Mouse (Mus musculus) liver, adult 2 months (tissue): Measurements from ENCODE around the gene Acsl1. TPM values are rescaled to one million over a fixed set of nuclear protein-coding genes. Genes with fewer than 3 reads are reported as not detected.
A peak's percentile ranks its signal among the peaks of the same experiment; 100 is the strongest.

ENCODE experiments used
- DNase-seq: peaks from one replicate; pipeline ENCODE4 v3.0.0-alpha.2; 2011; ENCODE audit warnings: low read depth, low spot score; ENCODE audit errors: extremely low read depth
- H3K27ac ChIP-seq: fragments of 200-500 bp; replicated peaks from 2 replicates; pipeline ENCODE4 v1.5.1; 2012; ENCODE audit warnings: low read depth, mild to moderate bottlenecking, control low read depth, inconsistent platforms, low read length; ENCODE audit not compliant: insufficient read depth
- H3K27me3 ChIP-seq: fragments of 200-500 bp; 2 replicates; pipeline ENCODE4 v1.6.1; 2012; ENCODE audit warnings: mild to moderate bottlenecking, moderate library complexity, low read length, inconsistent platforms; ENCODE audit not compliant: control insufficient read depth, insufficient read depth
- H3K36me3 ChIP-seq: fragments of 200-500 bp; 2 replicates; pipeline ENCODE4 v1.6.1; 2012; ENCODE audit warnings: low read length, inconsistent platforms; ENCODE audit not compliant: control insufficient read depth, insufficient read depth
- H3K4me1 ChIP-seq: fragments of 200-500 bp; 2 replicates; pipeline ENCODE4 v1.6.1; 2011; ENCODE audit warnings: low read length; ENCODE audit not compliant: control insufficient read depth, insufficient read depth
- H3K4me3 ChIP-seq: fragments of 200-500 bp; 2 replicates; pipeline ENCODE4 v1.5.1; 2011; ENCODE audit warnings: low read depth, mild to moderate bottlenecking, control low read depth, low read length, moderate library complexity; ENCODE audit not compliant: insufficient read depth
- H3K79me2 ChIP-seq: fragments of 200-500 bp; 2 replicates; pipeline ENCODE4 v1.6.1; 2012; ENCODE audit warnings: inconsistent platforms, mild to moderate bottlenecking, low read length, moderate library complexity; ENCODE audit not compliant: control insufficient read depth, insufficient read depth
- H3K9ac ChIP-seq: fragments of 200-500 bp; 2 replicates; pipeline ENCODE4 v1.6.1; 2012; ENCODE audit warnings: low read depth, mild to moderate bottlenecking, control low read depth, inconsistent platforms, low read length
- CTCF ChIP-seq: fragments of 200-500 bp; IDR thresholded peaks from 2 replicates; pipeline ENCODE4 v1.5.1; 2011; ENCODE audit warnings: low read depth, low read length, control low read depth
- POLR2A ChIP-seq: fragments of 200-500 bp; IDR thresholded peaks from 2 replicates; pipeline ENCODE4 v1.6.1; 2011; ENCODE audit warnings: low read length, control low read depth; ENCODE audit not compliant: insufficient read depth; ENCODE audit errors: extremely low read depth
- WGBS: fragments of 180-500 bp; shearing (Covaris S2); methylation state at CpG from one replicate; pipeline ENCODE4 v1.1.7; 2018; 5-methylcytosine and 5-hydroxymethylcytosine counted together
- polyA plus RNA-seq: library from polyadenylated mRNA; depleted of rRNA; stranded (reverse); fragments of >200 nt; gene quantifications from 2 replicates; pipeline ENCODE4 v1.2.3, GENCODE M21; 2012
- total RNA-seq: library from RNA; depleted of rRNA; stranded (reverse); fragments of >200 nt; gene quantifications from 2 replicates; pipeline ENCODE4 v1.2.3, GENCODE M21; 2014

The Acsl1 gene
- total and polyA plus RNA-seq, 2 experiments = 322 to 447 TPM

GRCm38 (mm10) chr8:46470091-46470791 lies 596 bp upstream of the Acsl1 start:
- TF ChIP-seq POLR2A (no peak), CTCF (no peak)
- H3K4me3 ChIP-seq = peak overlapping the region; percentile 5; the same call in 1 of the 2 replicates
- H3K36me3 ChIP-seq = peaks cover 28% of the 10 kb centered on the region
- H3K9ac ChIP-seq = peak overlapping the region; percentile 21; the same call in 1 of the 2 replicates
- no peaks in the 10 kb centered on the region for H3K27me3 ChIP-seq
- peaks cover 5% of the 10 kb centered on the region; the same call in 1 of the 2 replicates for H3K4me1 ChIP-seq
- peaks cover 21% of the 10 kb centered on the region for H3K79me2 ChIP-seq
- WGBS = 9% methylated on average over 15 of the region's 15 CpGs
- peak; percentile 99 for DNase-seq
- H3K27ac ChIP-seq = peak overlapping the region; percentile 78

- Histone ChIP-seq H3K27ac (peak overlapping the region; percentile 83), H3K4me3 (peak overlapping the region; percentile 87), H3K27me3 (no peaks in the 10 kb centered on the region), H3K4me1 (peaks cover 5% of the 10 kb centered on the region; the same call in 1 of the 2 replicates), H3K79me2 (peaks cover 29% of the 10 kb centered on the region), H3K36me3 (peaks cover 39% of the 10 kb centered on the region), H3K9ac (peak overlapping the region; percentile 95)
- 6% methylated on average over 9 of the region's 9 CpGs for WGBS
- DNase-seq = peak; percentile 54
- no peak for TF ChIP-seq CTCF
- TF ChIP-seq POLR2A = no peak
Observed at GRCm38 (mm10) chr8:46471926-46472485, 1.2 kb downstream of the Acsl1 start.

GRCm38 (mm10) chr8:46474120-46474519 lies 3.3 kb downstream of the Acsl1 start:
- WGBS = 34% methylated on average over 3 of the region's 3 CpGs
- Histone ChIP-seq H3K4me3 (peak overlapping the region; percentile 20), H3K36me3 (peaks cover 42% of the 10 kb centered on the region), H3K9ac (peak overlapping the region; percentile 74), H3K79me2 (peaks cover 34% of the 10 kb centered on the region), H3K27me3 (no peaks in the 10 kb centered on the region), H3K27ac (peak overlapping the region; percentile 46; the same call in 1 of the 2 replicates), H3K4me1 (peaks cover 4% of the 10 kb centered on the region)
- no peak for TF ChIP-seq POLR2A
- no peak for TF ChIP-seq CTCF
- DNase-seq = peak; percentile 20

GRCm38 (mm10) chr8:46474634-46475033 lies 3.8 kb downstream of the Acsl1 start:
- Histone ChIP-seq H3K27ac (peak overlapping the region; percentile 70), H3K4me1 (peaks cover 4% of the 10 kb centered on the region), H3K4me3 (peak overlapping the region; percentile 37), H3K27me3 (no peaks in the 10 kb centered on the region), H3K79me2 (peaks cover 37% of the 10 kb centered on the region), H3K36me3 (peaks cover 43% of the 10 kb centered on the region), H3K9ac (peak overlapping the region; percentile 66)
- 24% methylated on average over 6 of the region's 6 CpGs for WGBS
- TF ChIP-seq POLR2A (no peak), CTCF (no peak)
- peak; percentile 48 for DNase-seq

GRCm38 (mm10) chr8:46475404-46475803 lies 4.6 kb downstream of the Acsl1 start:
- H3K36me3 ChIP-seq = peaks cover 47% of the 10 kb centered on the region
- H3K4me3 ChIP-seq = peak overlapping the region; percentile 37
- peak overlapping the region; percentile 70 for H3K27ac ChIP-seq
- peaks cover 9% of the 10 kb centered on the region for H3K4me1 ChIP-seq
- peaks cover 44% of the 10 kb centered on the region for H3K79me2 ChIP-seq
- 27% methylated on average over 11 of the region's 11 CpGs for WGBS
- DNase-seq = peak; percentile 64
- TF ChIP-seq POLR2A (no peak), CTCF (no peak)
- peak overlapping the region; percentile 66 for H3K9ac ChIP-seq
- H3K27me3 ChIP-seq = no peaks in the 10 kb centered on the region

- 25% methylated on average over 3 of the region's 3 CpGs for WGBS
- peak overlapping the region; percentile 66 for H3K9ac ChIP-seq
- peak overlapping the region; percentile 37 for H3K4me3 ChIP-seq
- H3K79me2 ChIP-seq = peaks cover 45% of the 10 kb centered on the region
- H3K27me3 ChIP-seq = no peaks in the 10 kb centered on the region
- peaks cover 48% of the 10 kb centered on the region for H3K36me3 ChIP-seq
- TF ChIP-seq CTCF (no peak), POLR2A (no peak)
- H3K27ac ChIP-seq = peak overlapping the region; percentile 70
- peak; percentile 56 for DNase-seq
- H3K4me1 ChIP-seq = peaks cover 10% of the 10 kb centered on the region
Observed at GRCm38 (mm10) chr8:46475942-46476341, 5.1 kb downstream of the Acsl1 start.
